Mouse (Mus musculus) liver, embryonic 14.5 days (tissue): ENCODE data around the gene Celsr1. TPM values are rescaled to one million over a fixed set of nuclear protein-coding genes. Genes with fewer than 3 reads are reported as not detected.

Experiments used
- ATAC-seq: fragments of 200-750 bp; cut with Nextera tagmentation; 2 replicates; pipeline ENCODE4 v1.8.0; 2017; ENCODE audit warnings: moderate number of reproducible peaks, mild to moderate bottlenecking, moderate library complexity; ENCODE audit not compliant: insufficient read depth
- DNase-seq, 3 experiments: peaks; one replicate each; pipeline ENCODE4 v3.0.0-alpha.2; 2012 to 2013; ENCODE audit warnings: low read depth in 3 of 3, low spot score in 3 of 3
- H3K27ac ChIP-seq: fragments of 300-500 bp; sonication (generic); 2 replicates; pipeline ENCODE4 v1.5.1; 2014; ENCODE audit warnings: moderate library complexity, mild to moderate bottlenecking, control low read depth, inconsistent platforms
- H3K27me3 ChIP-seq: fragments of 300-500 bp; sonication (generic); 2 replicates; pipeline ENCODE4 v1.6.1; 2014; ENCODE audit warnings: mild to moderate bottlenecking, low read length, moderate library complexity; ENCODE audit not compliant: control insufficient read depth, insufficient read depth
- H3K36me3 ChIP-seq: fragments of 300-500 bp; sonication (generic); replicated peaks from 2 replicates; pipeline ENCODE4 v1.6.1; 2014; ENCODE audit warnings: low read depth; ENCODE audit not compliant: control insufficient read depth, insufficient read depth
- H3K4me1 ChIP-seq, 2 experiments: fragments of 200-500 bp in 1 of 2; fragments of 300-500 bp in 1 of 2; sonication (generic) in 1 of 2; replicated peaks; 2 replicates each; pipeline ENCODE4 v1.6.1; 2012 to 2014; ENCODE audit warnings: antibody characterized with exemption in 1 of 2, inconsistent platforms in 1 of 2, low read length in 1 of 2; ENCODE audit not compliant: control insufficient read depth in 2 of 2, insufficient read depth in 2 of 2
- H3K4me2 ChIP-seq: fragments of 300-500 bp; sonication (generic); 2 replicates; pipeline ENCODE4 v1.6.1; 2014; ENCODE audit warnings: low read depth, mild to moderate bottlenecking, control low read depth, moderate library complexity
- H3K4me3 ChIP-seq, 2 experiments: fragments of 200-500 bp in 1 of 2; fragments of 300-500 bp in 1 of 2; sonication (generic) in 1 of 2; 2 replicates each; pipeline ENCODE4 v1.5.1; 2012 to 2014; ENCODE audit warnings: low read depth in 2 of 2, low read length in 2 of 2, mild to moderate bottlenecking in 2 of 2, control low read depth in 1 of 2, inconsistent platforms in 1 of 2, moderate library complexity in 1 of 2; ENCODE audit not compliant: insufficient read depth in 1 of 2
- H3K9ac ChIP-seq: fragments of 300-500 bp; sonication (generic); replicated peaks from 2 replicates; pipeline ENCODE4 v1.6.1; 2014; ENCODE audit warnings: mild to moderate bottlenecking, control low read depth, moderate library complexity
- H3K9me3 ChIP-seq: fragments of 300-500 bp; sonication (generic); 2 replicates; pipeline ENCODE4 v1.6.1; 2016; ENCODE audit warnings: low read length, mixed read lengths; ENCODE audit not compliant: control insufficient read depth
- CTCF ChIP-seq: IDR thresholded peaks from 2 replicates; pipeline ENCODE4 v1.5.1; 2016; ENCODE audit warnings: antibody characterized with exemption, low read depth, control low read depth
- EP300 ChIP-seq: IDR thresholded peaks from 2 replicates; pipeline ENCODE4 v1.6.1; 2016; ENCODE audit warnings: antibody characterized with exemption, low read depth
- WGBS: fragments of 180-500 bp; shearing (Covaris S2); extraction: QIAGEN DNeasy Blood & Tissue Kit; methylation state at CpG from one replicate; pipeline ENCODE4 v1.1.7; 2014; ENCODE audit not compliant: insufficient replicate concordance; 5-methylcytosine and 5-hydroxymethylcytosine counted together
- polyA plus RNA-seq, 2 experiments: library from polyadenylated mRNA; depleted of rRNA in 1 of 2; stranded (reverse) in 1 of 2; unstranded in 1 of 2; fragments of >200 nt; fragmentation: Nextera tagmentation in 1 of 2; extraction: Ambion mirVana in 1 of 2; gene quantifications; 2 replicates each; pipeline versions ENCODE4 v1.2.1 to v1.2.3; 2012 to 2014

Gene Celsr1
- polyA plus RNA-seq, 2 experiments = 0.06 to 0.12 TPM

GRCm38 (mm10) chr15:86076048-86076315 is 42.4 kb upstream of the Celsr1 start:
- Histone ChIP-seq H3K4me2 (no peak overlapping the region), H3K27ac (no peak overlapping the region), H3K27me3 (no peaks in the 10 kb centered on the region), H3K4me1 (peaks cover 0 to 6% of the 10 kb centered on the region in 2 experiments; a peak in 1 of 4 replicates), H3K9ac (no peak overlapping the region), H3K4me3 (no peak overlapping the region), H3K9me3 (no peaks in the 10 kb centered on the region), H3K36me3 (no peaks in the 10 kb centered on the region)
- 75% methylated on average over 2 of the region's 2 CpGs for WGBS
- ATAC-seq = no peak
- TF ChIP-seq EP300 (no peak), CTCF (no peak)
- DNase-seq = no peak

- TF ChIP-seq CTCF = no peak
- no peak for TF ChIP-seq EP300
- DNase-seq = no peak
- WGBS = 84% methylated on average over 20 of the region's 20 CpGs
Observed at GRCm38 (mm10) chr15:86075305-86076047, 41.9 kb upstream of the Celsr1 start.

DNA sequence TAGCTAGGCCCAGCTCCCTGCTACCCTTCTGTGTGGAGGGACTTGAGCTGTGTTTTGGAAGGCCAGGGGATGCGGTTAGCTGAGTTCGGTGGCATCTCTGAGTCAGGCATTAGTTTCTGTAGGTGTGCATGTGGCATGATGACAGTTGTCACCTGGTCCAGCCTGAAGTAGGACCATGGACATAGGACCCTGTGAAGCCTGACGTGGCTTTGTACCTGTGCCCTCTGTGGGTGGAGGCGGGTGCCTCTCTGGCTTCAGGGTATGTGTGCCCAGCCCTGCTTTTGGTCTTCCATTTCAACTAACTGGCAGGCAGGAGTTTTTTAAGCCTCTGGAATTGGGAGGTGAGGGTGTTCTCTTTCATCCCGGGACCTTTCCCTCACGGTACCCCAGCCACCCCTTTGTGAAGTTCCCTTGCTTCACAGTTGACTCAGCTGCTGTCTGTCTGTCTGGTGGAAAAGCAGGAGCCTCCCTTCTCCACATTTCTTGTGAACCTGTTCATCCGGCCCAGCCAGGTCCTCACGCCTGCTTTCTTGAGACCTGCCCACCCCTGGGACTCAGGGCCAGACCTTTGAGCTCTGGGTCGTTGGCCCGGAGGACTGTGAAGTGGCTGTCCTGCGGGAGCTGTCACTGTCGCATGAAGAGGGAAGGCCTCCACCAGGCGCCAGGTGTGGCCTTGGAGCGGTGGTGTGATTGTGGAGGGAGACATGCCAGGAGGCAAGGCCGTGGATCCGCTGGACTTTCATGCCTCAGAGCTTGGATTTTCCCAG is 40.8 kb upstream of the Celsr1 start:
- Histone ChIP-seq H3K4me1 (peaks cover 2 to 16% of the 10 kb centered on the region in 2 experiments; a peak in 3 of 4 replicates), H3K9me3 (no peaks in the 10 kb centered on the region), H3K27ac (no peak overlapping the region), H3K36me3 (no peaks in the 10 kb centered on the region), H3K9ac (no peak overlapping the region), H3K4me2 (no peak overlapping the region), H3K4me3 (no peak overlapping the region), H3K27me3 (no peaks in the 10 kb centered on the region)
- ATAC-seq (no peak), DNase-seq (no peak)
- TF ChIP-seq EP300 = no peak
- TF ChIP-seq CTCF = no peak
- WGBS = 82% methylated on average over 16 of the region's 16 CpGs

More at GRCm38 (mm10) chr15:86075305-86076047, 41.9 kb upstream of the Celsr1 start:
- Histone ChIP-seq H3K4me2 (no peak overlapping the region), H3K27me3 (no peaks in the 10 kb centered on the region), H3K36me3 (no peaks in the 10 kb centered on the region), H3K9me3 (no peaks in the 10 kb centered on the region), H3K4me1 (peaks cover 0 to 8% of the 10 kb centered on the region in 2 experiments; a peak in 3 of 4 replicates), H3K27ac (no peak overlapping the region), H3K9ac (no peak overlapping the region), H3K4me3 (no peak overlapping the region)
- ATAC-seq = no peak

GRCm38 (mm10) chr15:86071166-86071565 is 37.6 kb upstream of the Celsr1 start:
- Histone ChIP-seq H3K4me1 (peaks cover 2 to 24% of the 10 kb centered on the region in 2 experiments), H3K27me3 (no peaks in the 10 kb centered on the region), H3K9ac (no peak overlapping the region)

DNA sequence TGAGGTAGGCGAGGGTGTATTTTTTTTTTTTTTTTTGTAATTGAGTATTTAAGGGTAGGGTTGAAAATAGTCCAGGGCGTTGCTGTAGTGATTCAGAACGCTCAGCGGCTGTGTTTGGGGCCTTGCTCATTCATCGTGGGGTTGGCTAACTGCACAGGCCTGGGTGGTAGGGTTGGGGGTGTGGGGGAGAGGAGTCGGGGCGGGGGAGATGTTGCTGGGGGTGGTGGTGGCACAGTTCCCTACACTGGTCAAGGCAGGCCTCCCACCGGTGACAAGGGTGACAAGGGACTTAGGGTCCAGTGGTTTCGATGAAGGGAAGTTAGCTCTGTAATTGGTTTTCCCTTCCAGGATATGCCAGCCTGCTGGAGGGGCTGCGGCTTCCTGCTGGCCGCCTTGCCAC is 36.8 kb upstream of the Celsr1 start:
- Histone ChIP-seq H3K4me3 (no peak overlapping the region), H3K27ac (no peak overlapping the region), H3K4me2 (no peak overlapping the region), H3K9me3 (no peaks in the 10 kb centered on the region), H3K36me3 (no peaks in the 10 kb centered on the region), H3K9ac (no peak overlapping the region; the same call in 1 of the 2 replicates), H3K27me3 (no peaks in the 10 kb centered on the region), H3K4me1 (peaks cover 3 to 26% of the 10 kb centered on the region in 2 experiments)
- TF ChIP-seq CTCF (no peak), EP300 (no peak)
- no peak for ATAC-seq
- DNase-seq = no peak
- WGBS = 35% methylated on average over 11 of the region's 11 CpGs

More at GRCm38 (mm10) chr15:86071166-86071565, 37.6 kb upstream of the Celsr1 start:
- H3K4me2 ChIP-seq = no peak overlapping the region
- ATAC-seq (no peak), DNase-seq (no peak)
- H3K36me3 ChIP-seq = no peaks in the 10 kb centered on the region
- H3K4me3 ChIP-seq = no peak overlapping the region
- TF ChIP-seq EP300 (no peak), CTCF (no peak)
- no peaks in the 10 kb centered on the region for H3K9me3 ChIP-seq
- H3K27ac ChIP-seq = no peak overlapping the region
- WGBS = 58% methylated on average over 1 of the region's 1 CpGs
